Mouse (Mus musculus): ENCODE results near the gene Cpa4.

- no peak for TF ChIP-seq EP300 (IDR thresholded peaks at IDR 0.05; ENCODE audit: low read length)
- no peak for TF ChIP-seq BHLHE40 (IDR thresholded peaks at IDR 0.05; ENCODE audit: low read depth, low read length)
- no peak for TF ChIP-seq CTCF (conservative IDR thresholded peaks at IDR 0.05 in 1 of 2, IDR thresholded peaks at IDR 0.05 in 1 of 2; ENCODE audit: low read depth in 2 of 2, low read length in 2 of 2)
- TF ChIP-seq POLR2AphosphoS2 (IDR thresholded peaks at IDR 0.05; ENCODE audit: low read depth, low read length): no peak
- no peak for TF ChIP-seq NELFE (IDR thresholded peaks at IDR 0.05; ENCODE audit: low read depth, low read length)
- TF ChIP-seq ELF1 (IDR thresholded peaks at IDR 0.05; ENCODE audit: low read depth, low read length): no peak
- no peak for TF ChIP-seq POLR2A (IDR thresholded peaks at IDR 0.05; ENCODE audit: low read depth, low read length)
- TF ChIP-seq GABPA (IDR thresholded peaks at IDR 0.05; ENCODE audit: insufficient replicate concordance, low read depth, low read length): no peak
- TF ChIP-seq ZMIZ1 (IDR thresholded peaks at IDR 0.05; ENCODE audit: low read depth, low read length): no peak
Observed at GRCm38 (mm10) chr6:30614251-30614650, 46.1 kb downstream of the Cpa4 start.
